Mouse (Mus musculus) intestine, embryonic 14.5 days (tissue): ENCODE measurements at regions not wholly inside any gene's neighbourhood (a gene's known extent, or its start where the extent isn't known, plus 50 kb on each side); places are given as distances from the start of the nearest gene placed in this dataset.
A peak's percentile ranks its signal among the peaks of the same experiment; 100 is the strongest.
"Not testable (repeated sequence)": the region's sequence is repeated elsewhere in the genome, so short reads cannot be mapped to it uniquely, and the experiment has no call there.

Experiments
- ATAC-seq: fragments of 200-750 bp; cut with Nextera tagmentation; replicated peaks from 2 replicates; pipeline ENCODE4 v1.8.0; 2017; ENCODE audit warnings: low read depth, moderate number of reproducible peaks, moderate TSS enrichment, moderate library complexity; ENCODE audit not compliant: low FRiP score, low TSS enrichment
- DNase-seq: peaks from one replicate; pipeline ENCODE4 v3.0.0-alpha.2; 2018; ENCODE audit warnings: low spot score
- H3K27ac ChIP-seq: fragments of 300-500 bp; sonication (generic); 2 replicates; pipeline ENCODE4 v1.5.1; 2014; ENCODE audit warnings: low read depth, mild to moderate bottlenecking, control low read depth
- H3K27me3 ChIP-seq: fragments of 300-500 bp; sonication (generic); replicated peaks from 2 replicates; pipeline ENCODE4 v1.6.1; 2014; ENCODE audit warnings: low read length, control low read depth; ENCODE audit not compliant: control insufficient read depth, insufficient read depth
- H3K36me3 ChIP-seq: fragments of 300-500 bp; sonication (generic); 2 replicates; pipeline ENCODE4 v1.6.1; 2014; ENCODE audit warnings: low read length, control low read depth; ENCODE audit not compliant: control insufficient read depth, insufficient read depth
- H3K4me1 ChIP-seq: fragments of 300-500 bp; sonication (generic); replicated peaks from 2 replicates; pipeline ENCODE4 v1.6.1; 2014; ENCODE audit warnings: low read length, control low read depth, mixed read lengths; ENCODE audit not compliant: control insufficient read depth, insufficient read depth
- H3K4me2 ChIP-seq: fragments of 300-500 bp; sonication (generic); 2 replicates; pipeline ENCODE4 v1.6.1; 2014; ENCODE audit warnings: low read length
- H3K4me3 ChIP-seq: fragments of 300-500 bp; sonication (generic); 2 replicates; pipeline ENCODE4 v1.5.1; 2014; ENCODE audit warnings: low read depth, low read length, control low read depth, mixed read lengths
- H3K9ac ChIP-seq: fragments of 300-500 bp; sonication (generic); 2 replicates; pipeline ENCODE4 v1.6.1; 2014; ENCODE audit warnings: mild to moderate bottlenecking, low read length
- H3K9me3 ChIP-seq: fragments of 300-500 bp; sonication (generic); 2 replicates; pipeline ENCODE4 v1.6.1; 2016; ENCODE audit warnings: low read length, control low read depth; ENCODE audit not compliant: control insufficient read depth
- WGBS: fragments of 180-500 bp; shearing (Covaris S2); extraction: QIAGEN DNeasy Blood & Tissue Kit; methylation state at CpG from one replicate; pipeline ENCODE4 v1.1.7; 2014; 5-methylcytosine and 5-hydroxymethylcytosine counted together

DNA sequence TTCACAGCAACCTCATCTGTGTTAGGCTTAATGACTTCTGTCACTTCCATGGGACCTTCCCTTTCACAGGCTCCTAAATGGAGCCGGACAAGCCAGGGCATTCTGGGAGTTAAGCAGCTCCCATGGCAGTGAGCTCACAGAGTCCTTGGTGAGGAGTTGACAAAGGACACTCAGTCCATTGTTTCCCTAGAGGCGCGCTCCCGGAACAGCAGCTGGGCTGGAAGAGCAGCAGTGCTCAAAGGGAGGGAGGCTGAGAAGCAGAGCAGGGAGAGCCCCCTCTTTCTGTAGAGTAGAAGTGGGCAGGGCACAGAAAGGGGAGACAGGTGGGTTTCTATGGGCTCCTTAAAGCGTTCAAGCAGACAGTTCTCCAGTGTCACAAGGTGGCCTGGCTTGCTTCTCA, 124.3 kb upstream of the Haao start:
- Histone ChIP-seq H3K4me2 (no peak overlapping the region), H3K27ac (no peak overlapping the region), H3K36me3 (no peaks in the 10 kb centered on the region), H3K4me3 (no peak overlapping the region), H3K4me1 (peaks cover 12% of the 10 kb centered on the region; the same call in 1 of the 2 replicates), H3K9ac (no peak overlapping the region), H3K27me3 (no peaks in the 10 kb centered on the region), H3K9me3 (no peaks in the 10 kb centered on the region)
- WGBS, result 53% methylated on average over 5 of the region's 5 CpGs
- ATAC-seq (peak; percentile 5; the same call in 1 of the 2 replicates), DNase-seq (no peak)

- Histone ChIP-seq H3K4me1 (peaks cover 17% of the 10 kb centered on the region; the same call in 1 of the 2 replicates), H3K9me3 (0 out of 2 replicates have a peak, but pooled peaks cover 5% of the 10 kb centered on the region), H3K4me3 (no peak overlapping the region), H3K27me3 (no peaks in the 10 kb centered on the region), H3K9ac (no peak overlapping the region), H3K4me2 (no peak overlapping the region), H3K36me3 (no peaks in the 10 kb centered on the region), H3K27ac (peak overlapping the region; percentile 74)
- DNase-seq, result no peak
- ATAC-seq, result no peak
- WGBS, result 45% methylated on average over 7 of the region's 7 CpGs
These were observed 121.7 kb upstream of the Haao start for GRCm38 (mm10) chr17:83969407-83969826.

- H3K9me3 ChIP-seq, H3K27me3 ChIP-seq, H3K27ac ChIP-seq, H3K36me3 ChIP-seq, H3K4me2 ChIP-seq, H3K4me3 ChIP-seq, DNase-seq, H3K9ac ChIP-seq, ATAC-seq: not testable (repeated sequence)
- H3K4me1 ChIP-seq, result peaks cover 23% of the 10 kb centered on the region
- 93% methylated on average over 3 of the region's 3 CpGs for WGBS
These were observed 120.4 kb upstream of the Haao start for GRCm38 (mm10) chr17:83968124-83968523.

DNA sequence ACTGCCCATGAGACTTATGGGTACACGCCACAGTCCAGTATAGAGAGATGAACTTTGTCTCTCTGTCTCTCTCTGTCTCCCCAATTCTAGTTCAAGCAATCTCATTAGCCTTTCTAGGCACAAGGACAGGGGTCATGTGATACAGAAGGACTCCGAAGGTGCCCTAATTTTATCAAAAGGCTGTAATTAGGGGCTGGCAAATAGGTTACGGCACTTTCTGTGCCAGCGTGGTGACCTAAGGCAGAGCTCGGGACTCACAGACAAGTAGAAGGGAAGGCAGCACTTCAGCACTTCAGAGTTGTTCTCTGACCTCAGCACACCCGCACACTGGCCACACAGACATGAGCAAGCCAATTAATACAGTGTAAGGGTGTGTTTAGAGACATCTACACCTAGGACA, 119.2 kb upstream of the Haao start:
- Histone ChIP-seq H3K4me1 (peaks cover 31% of the 10 kb centered on the region), H3K36me3 (no peaks in the 10 kb centered on the region), H3K27me3 (no peaks in the 10 kb centered on the region), H3K9me3 (0 out of 2 replicates have a peak, but pooled peaks cover 5% of the 10 kb centered on the region), H3K9ac (no peak overlapping the region), H3K4me3 (no peak overlapping the region), H3K27ac (no peak overlapping the region), H3K4me2 (no peak overlapping the region)
- no peak for DNase-seq
- no peak for ATAC-seq
- 88% methylated on average over 6 of the region's 6 CpGs for WGBS

- Histone ChIP-seq H3K9ac (no peak overlapping the region), H3K4me1 (peaks cover 45% of the 10 kb centered on the region), H3K9me3 (0 out of 2 replicates have a peak, but pooled peaks cover 5% of the 10 kb centered on the region), H3K36me3 (no peaks in the 10 kb centered on the region), H3K27me3 (no peaks in the 10 kb centered on the region), H3K27ac (peak overlapping the region; percentile 49), H3K4me3 (no peak overlapping the region), H3K4me2 (no peak overlapping the region)
- DNase-seq (no peak), ATAC-seq (no peak)
- WGBS, result 52% methylated on average over 13 of the region's 13 CpGs
These were observed 116.9 kb upstream of the Haao start for GRCm38 (mm10) chr17:83964454-83965211.

DNA sequence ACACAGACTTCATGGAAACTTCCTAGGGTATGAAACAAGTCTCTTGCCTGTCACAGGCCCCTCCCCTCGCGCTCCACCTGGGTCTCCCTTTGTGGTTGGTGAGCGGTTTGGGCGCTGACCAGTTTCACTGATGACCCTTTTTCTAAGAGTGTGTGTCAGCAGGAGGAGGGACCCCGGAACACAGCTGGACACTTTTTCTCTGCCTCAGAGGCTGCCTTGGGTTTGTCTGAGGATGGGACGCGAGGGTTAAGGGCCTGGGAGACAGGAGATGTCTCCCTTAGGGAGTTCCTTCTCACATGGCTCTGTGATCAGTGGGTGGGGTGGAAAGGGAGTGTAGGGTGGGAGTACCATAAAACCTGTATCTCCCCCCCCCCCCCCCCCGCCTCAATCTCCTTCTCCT, 115.8 kb upstream of the Haao start:
- Histone ChIP-seq H3K4me2 (no peak overlapping the region), H3K9ac (no peak overlapping the region), H3K27ac (peak overlapping the region; percentile 49; the same call in 1 of the 2 replicates), H3K36me3 (no peaks in the 10 kb centered on the region), H3K27me3 (no peaks in the 10 kb centered on the region), H3K4me3 (no peak overlapping the region), H3K4me1 (peaks cover 49% of the 10 kb centered on the region), H3K9me3 (0 out of 2 replicates have a peak, but pooled peaks cover 5% of the 10 kb centered on the region)
- 58% methylated on average over 8 of the region's 8 CpGs for WGBS
- no peak for ATAC-seq
- no peak for DNase-seq

GRCm38 (mm10) chr17:83962841-83963240, 115.1 kb upstream of the Haao start:
- peak overlapping the region; percentile 49; the same call in 1 of the 2 replicates for H3K27ac ChIP-seq
- DNase-seq (no peak), ATAC-seq (no peak)
- no peak overlapping the region for H3K9ac ChIP-seq
- H3K27me3 ChIP-seq, result no peaks in the 10 kb centered on the region
- 31% methylated on average over 4 of the region's 4 CpGs for WGBS
- no peaks in the 10 kb centered on the region for H3K36me3 ChIP-seq
- no peak overlapping the region for H3K4me2 ChIP-seq
- H3K4me3 ChIP-seq, result no peak overlapping the region
- 0 out of 2 replicates have a peak, but pooled peaks cover 5% of the 10 kb centered on the region for H3K9me3 ChIP-seq
- peaks cover 56% of the 10 kb centered on the region for H3K4me1 ChIP-seq

GRCm38 (mm10) chr17:83962126-83962525, 114.4 kb upstream of the Haao start:
- H3K27me3 ChIP-seq, result no peaks in the 10 kb centered on the region
- no peak overlapping the region for H3K27ac ChIP-seq
- no peak overlapping the region for H3K9ac ChIP-seq
- DNase-seq, result no peak
- H3K4me3 ChIP-seq, result no peak overlapping the region
- H3K36me3 ChIP-seq, result no peaks in the 10 kb centered on the region
- H3K9me3 ChIP-seq, result 0 out of 2 replicates have a peak, but pooled peaks cover 5% of the 10 kb centered on the region
- 88% methylated on average over 6 of the region's 6 CpGs for WGBS
- peaks cover 64% of the 10 kb centered on the region for H3K4me1 ChIP-seq
- no peak for ATAC-seq
- no peak overlapping the region for H3K4me2 ChIP-seq

DNA sequence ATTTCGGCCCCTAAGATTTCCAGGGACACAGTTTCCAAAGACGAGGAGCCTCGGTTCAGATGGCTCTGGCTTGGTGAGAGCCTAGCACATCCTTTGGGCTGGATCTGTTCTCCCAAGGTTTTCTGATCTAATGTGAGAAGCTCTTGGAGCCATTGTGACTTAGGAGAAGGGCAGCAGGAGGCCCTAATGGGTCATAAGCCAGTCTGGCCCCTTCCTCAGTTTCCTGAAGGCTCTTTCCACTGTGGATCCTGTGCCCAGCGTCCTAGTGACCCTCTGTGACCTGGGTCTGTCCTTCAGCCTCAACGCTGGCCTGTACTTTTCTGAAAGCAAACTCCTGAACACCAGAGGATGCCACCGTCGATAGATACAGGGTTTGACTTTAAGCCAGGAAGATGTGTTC, 113.1 kb upstream of the Haao start:
- Histone ChIP-seq H3K4me3 (no peak overlapping the region), H3K27me3 (no peaks in the 10 kb centered on the region), H3K9me3 (0 out of 2 replicates have a peak, but pooled peaks cover 3% of the 10 kb centered on the region), H3K4me2 (no peak overlapping the region), H3K27ac (peak overlapping the region; percentile 75; the same call in 1 of the 2 replicates), H3K9ac (no peak overlapping the region), H3K4me1 (peaks cover 77% of the 10 kb centered on the region), H3K36me3 (no peaks in the 10 kb centered on the region)
- DNase-seq (no peak), ATAC-seq (no peak)
- whole genome bisulfite sequencing, result 71% methylated on average over 7 of the region's 7 CpGs
